Mouse (Mus musculus) MEL (cell line): ENCODE data around the gene Pld5. TPM values are rescaled to one million over a fixed set of nuclear protein-coding genes. Genes with fewer than 3 reads are reported as not detected.

Source experiments
- DNase-seq: peaks from one replicate; pipeline ENCODE4 v3.0.0; 2011; ENCODE audit warnings: low read depth, low spot score
- H3K27ac ChIP-seq: 2 replicates; pipeline ENCODE4 v1.5.1; 2012; ENCODE audit warnings: low read depth, mild to moderate bottlenecking, control low read depth, low read length, moderate library complexity; ENCODE audit not compliant: control insufficient read depth
- H3K27me3 ChIP-seq, 2 experiments: fragments of 150-350 bp in 1 of 2; sonication (generic) in 1 of 2; 2 replicates each; pipeline ENCODE4 v1.6.1; 2012; ENCODE audit warnings: low read length in 2 of 2, mild to moderate bottlenecking in 2 of 2, improper control_type of control experiment in 1 of 2, moderate library complexity in 1 of 2; ENCODE audit not compliant: insufficient read depth in 2 of 2, control insufficient read depth in 1 of 2
- H3K36me3 ChIP-seq, 2 experiments: 2 replicates each; pipeline ENCODE4 v1.6.1; 2012 to 2014; ENCODE audit warnings: low read length in 2 of 2, improper control_type of control experiment in 1 of 2, inconsistent platforms in 1 of 2, mild to moderate bottlenecking in 1 of 2; ENCODE audit not compliant: insufficient read depth in 2 of 2, control insufficient read depth in 1 of 2
- H3K4me1 ChIP-seq, 2 experiments: fragments of 150-350 bp in 1 of 2; sonication (generic) in 1 of 2; 2 replicates each; pipeline ENCODE4 v1.6.1; 2012; ENCODE audit warnings: low read length in 2 of 2, improper control_type of control experiment in 1 of 2, mild to moderate bottlenecking in 1 of 2; ENCODE audit not compliant: insufficient read depth in 2 of 2, control insufficient read depth in 1 of 2
- H3K4me3 ChIP-seq, 2 experiments: fragments of 150-350 bp in 1 of 2; sonication (generic) in 1 of 2; 2 replicates each; pipeline ENCODE4 v1.5.1; 2012; ENCODE audit warnings: low read depth in 2 of 2, low read length in 2 of 2, mild to moderate bottlenecking in 2 of 2, moderate library complexity in 2 of 2, control low read depth in 1 of 2, improper control_type of control experiment in 1 of 2; ENCODE audit not compliant: control insufficient read depth in 1 of 2, insufficient read depth in 1 of 2
- H3K79me2 ChIP-seq: 2 replicates; pipeline ENCODE4 v1.6.1; 2012; ENCODE audit warnings: mild to moderate bottlenecking, low read length, moderate library complexity; ENCODE audit not compliant: control insufficient read depth, poor library complexity, insufficient read depth
- H3K9ac ChIP-seq: 2 replicates; pipeline ENCODE4 v1.6.1; 2012; ENCODE audit warnings: low read depth, mild to moderate bottlenecking, control low read depth, low read length, moderate library complexity; ENCODE audit not compliant: control insufficient read depth, poor library complexity, severe bottlenecking
- H3K9me3 ChIP-seq: fragments of 150-350 bp; sonication (generic); replicated peaks from 2 replicates; pipeline ENCODE4 v1.6.1; 2012; ENCODE audit warnings: mild to moderate bottlenecking, low read length, improper control_type of control experiment, moderate library complexity; ENCODE audit not compliant: insufficient read depth
- BHLHE40 ChIP-seq: IDR thresholded peaks from 2 replicates; pipeline ENCODE4 v1.6.1; 2012; ENCODE audit warnings: low read depth, mild to moderate bottlenecking, inconsistent platforms, low read length, improper control_type of control experiment, borderline replicate concordance
- CHD1 ChIP-seq: IDR thresholded peaks from 2 replicates; pipeline ENCODE4 v1.6.1; 2012; ENCODE audit warnings: low read depth, mild to moderate bottlenecking, inconsistent platforms, low read length, improper control_type of control experiment
- CTCF ChIP-seq, 3 experiments: IDR thresholded peaks in 2 of 3; conservative IDR thresholded peaks in 1 of 3; 2 replicates each; pipeline ENCODE4 v1.5.1; 2011 to 2012; ENCODE audit warnings: low read length in 3 of 3, low read depth in 2 of 3, mild to moderate bottlenecking in 2 of 3, improper control_type of control experiment in 1 of 3, inconsistent platforms in 1 of 3, mixed read lengths in 1 of 3, moderate library complexity in 1 of 3; ENCODE audit not compliant: control insufficient read depth in 1 of 3, insufficient read depth in 1 of 3, poor library complexity in 1 of 3, severe bottlenecking in 1 of 3
- E2F4 ChIP-seq: IDR thresholded peaks from 2 replicates; pipeline ENCODE4 v1.6.1; 2011; ENCODE audit warnings: low read depth, low read length, improper control_type of control experiment, borderline replicate concordance
- ELF1 ChIP-seq: IDR thresholded peaks from 2 replicates; pipeline ENCODE4 v1.6.1; 2014; ENCODE audit warnings: low read depth, mild to moderate bottlenecking, inconsistent platforms, low read length, improper control_type of control experiment, moderate library complexity
- EP300 ChIP-seq, 2 experiments: IDR thresholded peaks; 2 replicates each; pipeline ENCODE4 v1.6.1; 2011; ENCODE audit warnings: improper control_type of control experiment in 2 of 2, low read length in 2 of 2, low read depth in 1 of 2, mild to moderate bottlenecking in 1 of 2
- GABPA ChIP-seq: IDR thresholded peaks from 2 replicates; pipeline ENCODE4 v1.6.1; 2012; ENCODE audit warnings: low read depth, mild to moderate bottlenecking, inconsistent platforms, low read length, improper control_type of control experiment, moderate library complexity
- HCFC1 ChIP-seq: IDR thresholded peaks from 2 replicates; pipeline ENCODE4 v1.6.1; 2012; ENCODE audit warnings: low read depth, mild to moderate bottlenecking, inconsistent platforms, low read length, improper control_type of control experiment, moderate library complexity
- MAFK ChIP-seq: IDR thresholded peaks from 2 replicates; pipeline ENCODE4 v1.6.1; 2011; ENCODE audit warnings: low read depth, mild to moderate bottlenecking, low read length, improper control_type of control experiment, borderline replicate concordance
- MEF2A ChIP-seq: IDR thresholded peaks from 2 replicates; pipeline ENCODE4 v1.6.1; 2014; ENCODE audit warnings: low read depth, mild to moderate bottlenecking, inconsistent platforms, low read length, improper control_type of control experiment; ENCODE audit not compliant: poor library complexity, insufficient replicate concordance, severe bottlenecking; ENCODE audit errors: extremely low read depth
- NELFE ChIP-seq: IDR thresholded peaks from 2 replicates; pipeline ENCODE4 v1.6.1; 2011; ENCODE audit warnings: low read depth, low read length, improper control_type of control experiment
- NRF1 ChIP-seq: IDR thresholded peaks from 2 replicates; pipeline ENCODE4 v1.6.1; 2014; ENCODE audit warnings: low read depth, mild to moderate bottlenecking, inconsistent platforms, low read length, improper control_type of control experiment, moderate library complexity; ENCODE audit not compliant: poor library complexity, insufficient read depth, severe bottlenecking
- POLR2AphosphoS5 ChIP-seq: IDR thresholded peaks from 2 replicates; pipeline ENCODE4 v1.6.1; 2012; ENCODE audit warnings: low read depth, borderline replicate concordance, mild to moderate bottlenecking, inconsistent platforms, low read length, moderate library complexity, mixed read lengths
- RCOR1 ChIP-seq: IDR thresholded peaks from 2 replicates; pipeline ENCODE4 v1.6.1; 2012; ENCODE audit warnings: low read depth, mild to moderate bottlenecking, inconsistent platforms, low read length, improper control_type of control experiment
- SIN3A ChIP-seq: IDR thresholded peaks from 2 replicates; pipeline ENCODE4 v1.6.1; 2012; ENCODE audit warnings: low read length, improper control_type of control experiment, inconsistent platforms
- TAL1 ChIP-seq: IDR thresholded peaks from 2 replicates; pipeline ENCODE4 v1.6.1; 2012; ENCODE audit warnings: mild to moderate bottlenecking, inconsistent platforms, low read length, moderate library complexity, mixed read lengths
- TCF12 ChIP-seq: IDR thresholded peaks from 2 replicates; pipeline ENCODE4 v1.6.1; 2014; ENCODE audit warnings: low read depth, mild to moderate bottlenecking, inconsistent platforms, low read length, improper control_type of control experiment, moderate library complexity
- USF1 ChIP-seq: IDR thresholded peaks from 2 replicates; pipeline ENCODE4 v1.6.1; 2014; ENCODE audit warnings: low read depth, mild to moderate bottlenecking, inconsistent platforms, low read length, improper control_type of control experiment, moderate library complexity
- USF2 ChIP-seq, 2 experiments: IDR thresholded peaks; 2 replicates each; pipeline ENCODE4 v1.6.1; 2011 to 2012; ENCODE audit warnings: improper control_type of control experiment in 2 of 2, low read length in 2 of 2, borderline replicate concordance in 1 of 2, inconsistent platforms in 1 of 2, low read depth in 1 of 2, mild to moderate bottlenecking in 1 of 2; ENCODE audit not compliant: insufficient read depth in 1 of 2
- ZKSCAN1 ChIP-seq: IDR thresholded peaks from 2 replicates; pipeline ENCODE4 v1.6.1; 2012; ENCODE audit warnings: low read depth, mild to moderate bottlenecking, inconsistent platforms, low read length, improper control_type of control experiment, moderate library complexity
- ZMIZ1 ChIP-seq: IDR thresholded peaks from 2 replicates; pipeline ENCODE4 v1.6.1; 2012; ENCODE audit warnings: low read depth, mild to moderate bottlenecking, inconsistent platforms, low read length, improper control_type of control experiment, moderate library complexity
- ZNF384 ChIP-seq: IDR thresholded peaks from 2 replicates; pipeline ENCODE4 v1.6.1; 2012; ENCODE audit warnings: low read depth, mild to moderate bottlenecking, inconsistent platforms, low read length, improper control_type of control experiment
- polyA plus RNA-seq, 2 experiments: library from polyadenylated mRNA; stranded (reverse) in 1 of 2; unstranded in 1 of 2; fragments of >175 nt in 1 of 2; fragments of >200 nt in 1 of 2; gene quantifications; 2 replicates each; pipeline versions ENCODE4 v1.2.1 to v1.2.4; 2012; ENCODE audit warnings: low replicate concordance in 2 of 2, low read depth in 1 of 2; ENCODE audit not compliant: insufficient read length in 2 of 2, insufficient read depth in 1 of 2, missing spikeins in 1 of 2
- total RNA-seq: library from RNA; depleted of rRNA; stranded (reverse); fragments of 300-350 nt; gene quantifications from 2 replicates; pipeline ENCODE4 v1.2.3, GENCODE M21; 2012

Pld5 gene
- total and polyA plus RNA-seq, 3 experiments, result 0.01 TPM; not detected in 2

GRCm38 (mm10) chr1:176145306-176145705, 129.8 kb downstream of the Pld5 start:
- Histone ChIP-seq H3K9me3 (no peaks in the 10 kb centered on the region), H3K27me3 (no peaks in the 10 kb centered on the region; a peak in 1 of 4 replicates), H3K79me2 (no peaks in the 10 kb centered on the region), H3K9ac (no peak overlapping the region), H3K4me1 (no peaks in the 10 kb centered on the region), H3K27ac (no peak overlapping the region), H3K4me3 (no peak overlapping the region), H3K36me3 (no peaks in the 10 kb centered on the region)
- DNase-seq, result no peak
- no peak for TF ChIP-seq CHD1
- TF ChIP-seq BHLHE40, result no peak
- no peak for TF ChIP-seq NELFE
- TF ChIP-seq ZMIZ1, result no peak
- TF ChIP-seq EP300 (IDR thresholded peaks at IDR 0.05; ENCODE audit: low read depth in 1 of 2, low read length in 2 of 2), result no peak
- no peak for TF ChIP-seq USF1
- no peak for TF ChIP-seq E2F4
- no peak for TF ChIP-seq CTCF (IDR thresholded peaks at IDR 0.05 in 2 of 3, conservative IDR thresholded peaks at IDR 0.05 in 1 of 3; ENCODE audit: control insufficient read depth in 1 of 3, insufficient read depth in 1 of 3, low read depth in 2 of 3, low read length in 3 of 3, poor library complexity in 1 of 3, severe bottlenecking in 1 of 3)
- no peak for TF ChIP-seq HCFC1
- no peak for TF ChIP-seq USF2 (IDR thresholded peaks at IDR 0.05; ENCODE audit: borderline replicate concordance in 1 of 2, insufficient read depth in 1 of 2, low read depth in 1 of 2, low read length in 2 of 2)
- TF ChIP-seq POLR2AphosphoS5, result no peak
- TF ChIP-seq ELF1, result no peak
- no peak for TF ChIP-seq MEF2A
- TF ChIP-seq TAL1, result no peak
- TF ChIP-seq RCOR1, result no peak

DNA sequence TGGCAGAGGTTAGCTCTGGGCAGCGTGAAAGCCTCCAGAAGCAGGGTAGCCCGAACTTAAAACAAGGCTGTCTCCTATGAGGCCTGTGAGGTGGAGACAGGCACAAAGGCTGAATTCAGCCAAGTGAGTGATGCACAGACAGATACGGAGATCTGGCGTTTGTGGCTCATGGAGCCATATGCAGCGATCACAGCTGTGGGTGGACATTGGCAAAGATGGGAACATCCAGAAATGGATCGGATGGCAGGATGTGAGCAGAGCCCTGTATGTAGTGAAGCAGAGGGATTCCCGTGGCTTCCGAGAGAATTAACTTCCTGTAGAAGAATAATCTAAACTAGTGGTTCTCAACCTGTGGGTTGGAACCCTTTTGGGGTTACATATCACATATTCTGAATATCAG, 140.7 kb downstream of the Pld5 start:
- no peaks in the 10 kb centered on the region for H3K27me3 ChIP-seq
- H3K4me3 ChIP-seq, result no peak overlapping the region
- H3K36me3 ChIP-seq, result no peaks in the 10 kb centered on the region

More for the DNA sequence above, 140.7 kb downstream of the Pld5 start:
- DNase-seq, result no peak
- TF ChIP-seq USF2 (IDR thresholded peaks at IDR 0.05; ENCODE audit: borderline replicate concordance in 1 of 2, insufficient read depth in 1 of 2, low read depth in 1 of 2, low read length in 2 of 2) (no peak), NELFE (no peak), EP300 (IDR thresholded peaks at IDR 0.05; ENCODE audit: low read depth in 1 of 2, low read length in 2 of 2) (no peak), GABPA (no peak), ZKSCAN1 (no peak), ZNF384 (no peak), CTCF (IDR thresholded peaks at IDR 0.05 in 2 of 3, conservative IDR thresholded peaks at IDR 0.05 in 1 of 3; ENCODE audit: control insufficient read depth in 1 of 3, insufficient read depth in 1 of 3, low read depth in 2 of 3, low read length in 3 of 3, poor library complexity in 1 of 3, severe bottlenecking in 1 of 3) (no peak), TAL1 (no peak), ELF1 (no peak), MAFK (no peak), TCF12 (no peak), CHD1 (no peak), SIN3A (no peak), HCFC1 (no peak), NRF1 (no peak), USF1 (no peak)
- Histone ChIP-seq H3K27ac (no peak overlapping the region), H3K9ac (no peak overlapping the region), H3K79me2 (no peaks in the 10 kb centered on the region), H3K4me1 (no peaks in the 10 kb centered on the region), H3K9me3 (no peaks in the 10 kb centered on the region)
